Mouse (Mus musculus): ENCODE measurements around the gene Rasgrp2.

DNA sequence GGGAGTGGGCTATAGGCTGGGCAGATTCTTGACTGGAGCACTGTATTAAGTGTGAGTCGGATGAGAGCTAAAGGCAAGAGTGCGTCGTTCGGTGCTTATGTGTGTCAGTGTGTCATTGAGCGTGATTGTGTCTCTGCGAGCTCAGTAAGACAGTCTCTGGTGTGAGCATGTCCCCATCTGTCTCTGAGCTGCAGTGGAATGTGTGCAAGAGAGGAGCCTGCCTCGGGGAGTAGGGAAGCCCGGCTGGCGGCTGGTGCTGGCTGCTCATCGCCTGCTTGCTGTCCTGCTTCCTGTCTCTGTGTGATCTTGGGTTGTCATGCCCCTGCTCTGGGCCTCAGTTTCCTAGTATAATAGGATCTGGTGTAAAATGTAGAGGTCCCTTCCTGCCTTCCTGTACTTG lies 43.9 kb downstream of the Rasgrp2 start:
- TF ChIP-seq JUND (IDR thresholded peaks at IDR 0.05; ENCODE audit: low read depth, low read length) = no peak
- no peak for TF ChIP-seq ETS1 (IDR thresholded peaks at IDR 0.05; ENCODE audit: low read depth, low read length)
- TF ChIP-seq MYC (IDR thresholded peaks at IDR 0.05; ENCODE audit: low read depth, low read length) = no peak
- TF ChIP-seq MAFK (IDR thresholded peaks at IDR 0.05; ENCODE audit: borderline replicate concordance, low read depth, low read length) = no peak
- no peak for TF ChIP-seq TBP (IDR thresholded peaks at IDR 0.05; ENCODE audit: low read depth, low read length)
- TF ChIP-seq MYB (IDR thresholded peaks at IDR 0.05; ENCODE audit: low read depth, low read length) = no peak
- no peak for TF ChIP-seq CTCF (IDR thresholded peaks at IDR 0.05 in 2 of 3, conservative IDR thresholded peaks at IDR 0.05 in 1 of 3; ENCODE audit: control insufficient read depth in 1 of 3, insufficient read depth in 1 of 3, low read depth in 2 of 3, low read length in 3 of 3, poor library complexity in 1 of 3, severe bottlenecking in 1 of 3)
- no peak for TF ChIP-seq CHD2 (IDR thresholded peaks at IDR 0.05; ENCODE audit: low read length)
- no peak for TF ChIP-seq GABPA (IDR thresholded peaks at IDR 0.05; ENCODE audit: low read depth, low read length)
- no peak for TF ChIP-seq ZMIZ1 (IDR thresholded peaks at IDR 0.05; ENCODE audit: low read depth, low read length)
- TF ChIP-seq MAZ (IDR thresholded peaks at IDR 0.05; ENCODE audit: low read depth, low read length) = no peak
- no peak for TF ChIP-seq SIN3A (IDR thresholded peaks at IDR 0.05; ENCODE audit: low read length)
- no peak for TF ChIP-seq UBTF (IDR thresholded peaks at IDR 0.05; ENCODE audit: borderline replicate concordance, insufficient read depth, low read depth, low read length)
